Mouse (Mus musculus) heart, postnatal 0 days (tissue): Measurements from ENCODE around the gene Atg7. TPM values are rescaled to one million over a fixed set of nuclear protein-coding genes. Genes with fewer than 3 reads are reported as not detected.

ENCODE experiments used
- ATAC-seq: fragments of 200-750 bp; cut with Nextera tagmentation; 2 replicates; pipeline ENCODE4 v1.8.0; 2017; ENCODE audit warnings: low read depth, moderate number of reproducible peaks, moderate library complexity; ENCODE audit not compliant: insufficient read depth
- DNase-seq: peaks from one replicate; pipeline ENCODE4 v3.0.0-alpha.2; 2016; ENCODE audit warnings: low spot score
- H3K27ac ChIP-seq: fragments of 300-500 bp; sonication (generic); 2 replicates; pipeline ENCODE4 v1.5.1; 2014; ENCODE audit warnings: low read depth, mild to moderate bottlenecking
- H3K27me3 ChIP-seq: fragments of 300-500 bp; sonication (generic); 2 replicates; pipeline ENCODE4 v1.6.1; 2014; ENCODE audit warnings: low read length, mixed read lengths; ENCODE audit not compliant: control insufficient read depth, insufficient read depth
- H3K36me3 ChIP-seq: fragments of 300-500 bp; sonication (generic); replicated peaks from 2 replicates; pipeline ENCODE4 v1.6.1; 2014; ENCODE audit warnings: low read length, mixed read lengths; ENCODE audit not compliant: control insufficient read depth, insufficient read depth
- H3K4me1 ChIP-seq: fragments of 300-500 bp; sonication (generic); 2 replicates; pipeline ENCODE4 v1.6.1; 2014; ENCODE audit warnings: antibody characterized with exemption; ENCODE audit not compliant: control insufficient read depth, insufficient read depth
- H3K4me2 ChIP-seq: fragments of 300-500 bp; sonication (generic); 2 replicates; pipeline ENCODE4 v1.6.1; 2014; ENCODE audit warnings: low read depth, mild to moderate bottlenecking, low read length, moderate library complexity
- H3K4me3 ChIP-seq: fragments of 300-500 bp; sonication (generic); 2 replicates; pipeline ENCODE4 v1.5.1; 2014; ENCODE audit warnings: low read depth, low read length
- H3K9ac ChIP-seq: fragments of 300-500 bp; sonication (generic); replicated peaks from 2 replicates; pipeline ENCODE4 v1.6.1; 2014; ENCODE audit warnings: low read depth, low read length, mixed read lengths
- H3K9me3 ChIP-seq: fragments of 300-500 bp; sonication (generic); replicated peaks from 2 replicates; pipeline ENCODE4 v1.6.1; 2016; ENCODE audit warnings: low read length; ENCODE audit not compliant: control insufficient read depth
- CTCF ChIP-seq: IDR thresholded peaks from 2 replicates; pipeline ENCODE4 v1.5.1; 2016; ENCODE audit warnings: antibody characterized with exemption, control low read depth, low read depth
- EP300 ChIP-seq: IDR thresholded peaks from 2 replicates; pipeline ENCODE4 v1.6.1; 2016; ENCODE audit warnings: antibody characterized with exemption, low read depth
- WGBS: fragments of 180-500 bp; shearing (Covaris S2); extraction: QIAGEN DNeasy Blood & Tissue Kit; methylation state at CpG from one replicate; pipeline ENCODE4 v1.1.7; 2014; 5-methylcytosine and 5-hydroxymethylcytosine counted together
- polyA plus RNA-seq: library from polyadenylated mRNA; unstranded; fragments of >200 nt; fragmentation: Nextera tagmentation; extraction: Ambion mirVana; gene quantifications from 2 replicates; pipeline ENCODE4 v1.2.1, GENCODE M21; 2015
- total RNA-seq: library from RNA; depleted of rRNA; stranded (reverse); fragments of >200 nt; gene quantifications from 2 replicates; pipeline ENCODE4 v1.2.3, GENCODE M21; 2014; ENCODE audit warnings: low replicate concordance; rRNA removed

Gene Atg7
- total and polyA plus RNA-seq, 2 experiments from 2014 or later = 13.8 to 14.8 TPM

GRCm38 (mm10) chr6:114906209-114906608 is 263.3 kb downstream of the Atg7 start:
- 0 out of 2 replicates have a peak, but pooled peaks cover 5% of the 10 kb centered on the region for H3K36me3 ChIP-seq
- H3K9ac ChIP-seq = no peak overlapping the region
- no peak for TF ChIP-seq CTCF
- TF ChIP-seq EP300 = no peak
- H3K4me2 ChIP-seq = no peak overlapping the region
- H3K9me3 ChIP-seq = no peaks in the 10 kb centered on the region
- 47% methylated on average over 5 of the region's 5 CpGs for WGBS
- peaks cover 50% of the 10 kb centered on the region for H3K4me1 ChIP-seq
- ATAC-seq (no peak), DNase-seq (no peak)
- no peak overlapping the region for H3K4me3 ChIP-seq
- H3K27ac ChIP-seq = no peak overlapping the region
- no peaks in the 10 kb centered on the region for H3K27me3 ChIP-seq

- H3K36me3 ChIP-seq = 0 out of 2 replicates have a peak, but pooled peaks cover 5% of the 10 kb centered on the region
- no peaks in the 10 kb centered on the region for H3K27me3 ChIP-seq
- H3K9me3 ChIP-seq = no peaks in the 10 kb centered on the region
- no peak overlapping the region for H3K4me3 ChIP-seq
- DNase-seq (no peak), ATAC-seq (no peak)
- peaks cover 44% of the 10 kb centered on the region for H3K4me1 ChIP-seq
- no peak overlapping the region for H3K9ac ChIP-seq
- TF ChIP-seq EP300 (no peak), CTCF (no peak)
- no peak overlapping the region for H3K27ac ChIP-seq
- WGBS = 94% methylated on average over 6 of the region's 6 CpGs
- H3K4me2 ChIP-seq = no peak overlapping the region
Measured at GRCm38 (mm10) chr6:114907459-114907858, 264.6 kb downstream of the Atg7 start.

GRCm38 (mm10) chr6:114909801-114910200 is 266.9 kb downstream of the Atg7 start:
- no peak for DNase-seq
- TF ChIP-seq EP300 = no peak
- TF ChIP-seq CTCF = no peak
- H3K9ac ChIP-seq = no peak overlapping the region
- H3K4me1 ChIP-seq = peaks cover 50% of the 10 kb centered on the region
- no peak for ATAC-seq
- H3K36me3 ChIP-seq = 0 out of 2 replicates have a peak, but pooled peaks cover 6% of the 10 kb centered on the region
- no peaks in the 10 kb centered on the region for H3K9me3 ChIP-seq
- no peak overlapping the region for H3K4me3 ChIP-seq
- H3K27me3 ChIP-seq = no peaks in the 10 kb centered on the region
- no peak overlapping the region for H3K27ac ChIP-seq
- 83% methylated on average over 7 of the region's 7 CpGs for WGBS
- no peak overlapping the region for H3K4me2 ChIP-seq

Other genes with a start within 250 kb of the Atg7 start
- not detected in 2 replicates for gene Hrh1, start 245.2 kb upstream of the Atg7 start, total RNA-seq
- 0.04 TPM in 1 of 2 replicates, not detected in the other for gene Hrh1, start 245.2 kb upstream of the Atg7 start, polyA plus RNA-seq